Mouse (Mus musculus) layer of hippocampus, postnatal 25 days (tissue): ENCODE data around the gene Gfy. TPM values are rescaled to one million over a fixed set of nuclear protein-coding genes. Genes with fewer than 3 reads are reported as not detected.
"Not testable (repeated sequence)": the region's sequence is repeated elsewhere in the genome, so short reads cannot be mapped to it uniquely, and the experiment has no call there.

Source experiments
- DNase-seq, 2 experiments: peaks; one replicate each; pipeline ENCODE4 v3.0.0; 2022; ENCODE audit warnings: mixed read lengths in 2 of 2, low spot score in 1 of 2; ENCODE audit errors: extremely low spot score in 1 of 2
- total RNA-seq, 2 experiments: library from RNA; stranded (reverse); gene quantifications; 2 replicates each; pipeline ENCODE4 v1.2.3; 2021

The Gfy gene
- total RNA-seq, 2 experiments from 2014 or later, result 0.26 TPM; not detected in 1

GRCm38 (mm10) chr7:45153052-45153451, 26.3 kb downstream of the Gfy start:
- not testable (repeated sequence) for DNase-seq

GRCm38 (mm10) chr7:45151303-45151702, 28.1 kb downstream of the Gfy start:
- DNase-seq, result no peak

GRCm38 (mm10) chr7:45150321-45150720, 29.0 kb downstream of the Gfy start:
- no peak for DNase-seq

DNA sequence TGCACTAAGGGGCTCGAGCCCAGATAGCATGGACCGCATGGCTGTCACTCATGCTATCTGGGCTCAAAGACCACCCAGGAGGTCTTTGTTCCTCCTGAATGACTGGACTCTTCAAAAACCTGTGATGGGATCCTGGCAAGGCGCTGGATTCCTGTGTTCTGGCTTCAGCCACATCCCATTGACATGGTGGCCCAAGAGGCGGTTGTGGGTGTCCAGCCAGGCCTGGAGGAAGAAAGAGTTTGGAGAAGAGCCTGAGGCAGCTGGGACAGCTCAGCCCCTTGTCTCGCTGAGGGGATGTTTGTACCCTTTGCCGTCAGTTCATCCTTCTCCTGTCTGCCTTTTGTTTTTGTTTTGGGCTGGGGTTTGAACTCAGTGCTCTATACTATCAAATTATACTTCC, 29.8 kb downstream of the Gfy start:
- DNase-seq, result no peak

DNA sequence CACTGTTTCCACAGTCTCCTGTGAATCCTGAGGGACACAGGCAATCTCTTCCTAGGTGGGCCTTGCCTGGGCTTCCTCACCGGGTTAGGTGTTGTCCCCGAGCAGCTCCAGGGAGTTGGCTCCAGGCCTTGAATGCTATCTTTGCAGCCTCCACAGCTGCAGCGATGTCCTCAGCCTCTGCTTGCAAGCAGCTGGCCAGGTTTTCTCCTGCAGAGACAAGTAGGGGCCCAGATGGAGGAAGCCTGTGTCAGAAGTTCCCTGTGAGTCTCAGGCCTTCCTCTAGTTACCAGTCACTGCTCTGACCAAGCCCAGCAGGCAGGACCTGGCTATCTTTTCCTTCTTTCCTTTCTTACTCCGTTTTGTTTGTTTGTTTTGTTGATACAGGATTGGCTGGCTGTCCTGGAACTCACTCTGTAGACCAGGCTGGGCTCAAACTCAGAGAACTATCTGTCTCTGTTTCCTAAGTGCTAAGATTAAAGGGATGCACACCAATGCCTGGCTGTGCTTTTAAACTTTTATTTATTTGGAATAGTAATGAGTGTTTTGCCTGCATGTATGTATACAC, 30.8 kb downstream of the Gfy start:
- DNase-seq, result no peak

DNA sequence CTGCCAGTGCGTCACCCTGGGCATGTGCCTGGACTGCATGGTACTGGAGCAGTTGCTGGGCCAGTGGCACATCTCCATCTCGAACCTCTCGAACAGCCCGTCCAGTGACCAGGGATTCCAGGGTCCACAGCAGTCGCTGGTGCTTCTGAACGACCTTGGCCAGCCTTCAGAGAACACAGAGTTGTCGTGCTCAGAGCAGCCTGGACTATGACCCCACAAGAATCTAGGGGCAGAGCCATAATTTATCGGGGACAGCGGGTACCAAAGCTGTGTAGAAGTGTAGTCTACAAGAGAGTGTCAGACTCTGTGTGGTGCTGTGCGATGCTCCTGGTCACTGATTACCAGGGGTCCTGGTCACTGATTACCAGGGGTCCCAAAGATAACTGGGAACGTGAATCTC, 31.5 kb downstream of the Gfy start:
- DNase-seq, result no peak

GRCm38 (mm10) chr7:45147267-45147666, 32.1 kb downstream of the Gfy start:
- DNase-seq, result no peak

GRCm38 (mm10) chr7:45145460-45145859, 33.9 kb downstream of the Gfy start:
- DNase-seq, result no peak

- no peak for DNase-seq
These were observed 34.8 kb downstream of the Gfy start for GRCm38 (mm10) chr7:45144368-45145174.

DNA sequence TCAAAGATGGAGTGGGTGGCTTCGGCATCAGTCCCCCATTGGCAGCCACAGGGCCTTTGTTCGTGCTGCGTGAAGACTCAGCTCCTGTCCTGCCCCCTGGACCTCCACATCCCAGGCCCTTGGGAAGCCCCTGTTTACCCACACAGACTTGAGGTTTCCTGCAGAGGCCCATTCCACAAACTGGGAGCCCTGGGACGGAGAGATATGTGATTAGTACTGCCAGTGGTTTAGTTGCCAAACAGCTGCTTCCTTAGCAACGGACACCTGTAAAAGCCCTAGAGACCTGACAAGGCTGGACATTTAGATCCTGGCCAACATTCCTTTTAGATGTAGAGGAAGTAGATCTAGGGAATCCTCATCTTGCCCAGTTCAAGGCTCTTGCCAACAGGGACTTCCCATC, 37.5 kb downstream of the Gfy start:
- no peak for DNase-seq

DNA sequence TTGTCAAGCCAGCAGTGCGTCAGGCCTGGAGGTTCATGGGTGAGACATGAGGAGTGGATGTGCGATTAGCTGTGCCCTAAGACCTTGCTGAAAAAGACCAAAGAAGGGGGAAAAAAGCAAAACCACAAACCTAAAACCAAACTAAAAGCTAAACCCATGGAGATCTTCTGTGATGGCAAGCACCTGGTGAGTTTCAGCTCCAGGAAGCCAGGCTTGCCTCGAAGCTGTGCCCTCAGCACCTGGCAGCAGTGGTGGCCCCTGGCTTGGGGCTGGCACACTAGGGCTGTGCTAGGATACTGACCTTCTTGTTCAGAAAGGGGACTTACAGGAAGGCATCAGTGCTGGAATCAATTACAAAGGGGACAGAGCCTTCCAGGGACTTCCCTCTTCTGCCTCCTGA, 38.0 kb downstream of the Gfy start:
- no peak for DNase-seq

- DNase-seq, result no peak
These were observed 39.3 kb downstream of the Gfy start for GRCm38 (mm10) chr7:45139904-45140723.

DNA sequence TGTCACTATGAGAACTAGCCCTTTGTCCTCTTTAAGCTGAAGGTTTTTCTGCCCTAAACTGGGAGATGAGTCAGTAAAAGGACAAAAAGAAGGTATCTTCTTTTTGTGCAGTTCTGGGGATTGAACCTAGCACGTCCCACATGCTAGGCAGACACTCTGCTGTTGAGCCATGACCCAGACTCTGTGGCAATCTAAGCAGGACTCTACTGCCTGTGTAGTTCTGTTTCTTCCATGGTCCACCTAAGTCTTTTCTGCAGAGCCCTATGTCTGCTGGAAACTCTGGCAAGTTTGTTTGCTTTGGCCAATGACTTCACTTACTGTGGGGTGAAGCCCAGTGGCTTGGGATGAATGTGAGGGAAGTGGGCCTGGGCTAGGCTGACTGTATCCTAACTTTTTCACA, 41.0 kb downstream of the Gfy start:
- no peak for DNase-seq

DNA sequence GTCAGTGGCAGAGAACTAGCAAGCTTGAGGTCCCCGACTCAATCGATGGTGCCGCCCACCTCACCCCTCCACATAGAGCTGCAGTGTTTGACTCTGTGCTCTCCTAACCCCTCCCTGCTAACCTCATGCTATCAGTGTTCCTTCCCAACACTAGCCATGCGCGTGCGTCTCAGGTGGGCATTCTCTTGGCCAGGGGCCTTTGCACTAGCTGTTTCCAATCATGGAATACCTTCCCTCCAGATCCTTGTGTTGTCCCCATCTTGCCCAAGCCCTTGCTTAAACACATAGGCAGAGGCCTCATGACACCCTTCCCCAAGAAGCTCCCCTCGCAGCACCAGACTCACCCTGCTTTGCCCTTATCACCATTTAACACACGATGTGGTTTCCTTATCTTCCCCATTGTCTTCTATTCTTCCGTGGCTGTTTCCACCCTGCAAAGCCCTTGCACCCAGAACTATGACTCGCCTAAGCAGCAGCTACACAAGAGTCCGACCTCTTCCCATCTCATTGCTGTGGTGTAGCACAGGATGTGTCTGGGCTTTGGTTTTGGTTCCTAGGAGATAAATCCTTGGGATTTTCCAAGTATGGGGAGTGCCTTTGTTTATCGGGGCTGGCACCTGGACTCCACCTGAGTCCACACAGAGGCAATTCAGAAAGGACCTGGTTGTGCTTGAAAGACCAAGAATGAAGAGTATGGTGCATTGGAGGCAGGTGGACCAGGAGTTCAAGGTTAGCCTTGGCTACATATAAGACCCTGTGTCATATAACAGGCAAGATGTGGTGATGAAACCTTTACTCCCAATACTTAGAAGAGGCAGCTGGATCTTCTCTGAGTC, 42.0 kb downstream of the Gfy start:
- DNase-seq, result no peak

DNA sequence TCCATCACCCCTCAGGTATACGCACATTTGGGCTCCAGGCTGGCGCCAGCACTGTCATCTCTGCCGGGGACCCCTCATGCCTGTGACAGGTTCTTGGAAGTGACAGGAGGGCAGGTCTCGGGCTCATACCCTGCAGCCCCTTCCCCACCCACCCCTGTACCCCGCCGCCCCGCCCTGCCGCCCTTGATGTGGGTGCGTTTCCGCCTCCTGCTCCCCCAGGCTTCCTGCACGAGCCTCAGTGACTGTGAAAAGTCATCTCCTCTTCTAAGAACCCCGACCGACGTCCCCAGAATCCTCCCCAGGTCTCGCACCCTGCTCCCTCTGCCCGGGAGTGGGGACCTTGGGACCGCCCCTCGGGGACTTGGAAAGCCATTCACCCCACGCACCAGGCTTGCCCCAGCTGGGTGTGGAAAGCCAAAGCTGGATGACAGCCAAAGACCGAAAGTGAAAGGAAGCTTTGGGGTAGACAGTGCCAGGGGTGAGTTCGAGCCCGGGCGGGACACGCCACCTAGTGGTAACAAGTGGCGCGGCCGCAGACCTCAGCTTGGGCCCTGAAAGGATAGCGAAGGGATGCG, 43.3 kb downstream of the Gfy start, which contains the start of the genes Gm45713 and Flt3l:
TSS of gene Gm45713 (minus strand) at position 239 of the 575 bp plus-strand sequence.
TSS of gene Flt3l (minus strand) at position 440 of the 575 bp plus-strand sequence.
- peak; percentile 77 to 91 for DNase-seq

DNA sequence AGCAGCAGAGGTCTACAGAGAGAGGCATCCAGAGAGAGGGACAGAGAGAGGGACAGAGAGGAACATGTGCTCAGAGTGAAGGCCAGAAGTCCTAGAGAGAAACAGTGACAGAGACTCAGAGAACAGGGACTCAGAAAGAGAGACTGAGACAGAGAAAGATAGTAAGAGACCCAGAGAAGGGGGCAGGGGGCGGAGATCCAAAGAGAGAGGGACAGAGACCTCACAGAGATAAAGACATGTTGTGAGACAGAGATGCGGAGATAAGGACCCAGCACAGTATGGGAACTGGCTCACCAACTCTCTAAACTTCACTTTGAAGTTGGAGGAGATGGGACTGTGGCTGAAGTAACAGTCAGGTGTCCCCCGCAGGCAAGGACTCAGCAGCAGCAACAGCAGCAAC, 44.0 kb downstream of the Gfy start:
- DNase-seq, result no peak

- DNase-seq, result no peak
These were observed 44.8 kb downstream of the Gfy start for GRCm38 (mm10) chr7:45134544-45135026.

DNA sequence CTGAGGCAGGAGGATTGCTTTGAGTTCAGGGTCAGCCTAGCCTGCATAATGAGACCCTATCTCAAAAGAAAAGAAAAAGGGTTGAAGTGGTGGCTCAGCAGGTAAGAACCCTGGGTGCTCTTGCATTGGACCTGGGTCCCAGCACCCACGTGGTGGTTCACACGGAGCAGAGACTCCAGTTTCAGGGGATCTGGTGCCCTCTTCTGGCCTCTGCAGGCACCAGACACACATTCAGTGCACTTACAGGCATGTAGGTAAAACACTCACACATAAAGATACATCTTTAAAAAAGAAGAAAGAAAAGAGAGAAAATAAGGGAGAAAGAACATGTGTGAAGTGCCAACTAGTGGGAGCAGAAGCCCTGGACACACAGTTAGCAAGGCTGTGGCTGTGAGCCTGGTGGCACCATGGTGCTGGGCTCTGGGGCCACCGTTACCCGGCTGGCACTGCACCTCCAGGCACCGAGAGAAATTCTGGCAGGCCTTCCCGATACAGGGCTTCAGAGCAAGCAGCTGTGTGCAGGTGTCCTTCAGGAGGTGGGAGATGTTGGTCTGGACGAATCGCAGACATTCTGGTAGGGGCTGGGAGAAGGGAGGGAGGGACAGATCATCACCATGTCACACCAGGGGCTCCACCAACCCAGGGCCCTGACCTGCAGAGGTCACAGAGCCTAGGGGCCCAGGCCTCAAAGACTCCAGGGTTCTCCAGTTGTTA, 45.8 kb downstream of the Gfy start:
- no peak for DNase-seq

DNA sequence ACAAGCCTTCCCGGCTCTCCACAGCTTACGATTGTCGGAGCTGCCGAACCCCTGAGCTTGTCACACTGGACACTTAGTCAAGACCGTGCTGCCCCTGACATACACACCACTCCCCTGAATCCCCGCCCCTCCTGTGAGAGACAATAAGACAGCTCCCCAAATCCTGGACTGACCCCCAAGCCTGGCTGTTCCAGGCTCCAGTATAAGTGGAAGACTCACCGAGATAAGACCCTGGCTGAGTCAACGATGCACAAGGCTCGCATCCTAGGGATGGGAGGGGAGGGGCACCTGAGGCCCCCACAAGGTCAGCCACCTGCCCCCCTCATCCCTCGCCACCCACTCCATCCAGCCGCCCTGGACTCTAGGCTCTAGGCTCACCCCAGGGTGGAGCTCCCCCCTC, 47.5 kb downstream of the Gfy start:
- DNase-seq, result no peak
